Mouse (Mus musculus) heart, postnatal 10 days (tissue): ENCODE results near the gene Macrod2. TPM values are rescaled to one million over a fixed set of nuclear protein-coding genes. Genes with fewer than 3 reads are reported as not detected.

Source experiments
- DNase-seq, 2 experiments: peaks; one replicate each; pipeline ENCODE4 v3.0.0; 2021
- intact Hi-C: fragments of 180-260 bp; cut with DNase I; formaldehyde crosslinking; loops from one replicate; pipeline ENCODE4 v1.15.1; 2025
- total RNA-seq, 2 experiments: library from RNA; stranded (reverse); gene quantifications; 2 replicates each; pipeline ENCODE4 v1.2.3; 2021

Gene Macrod2
- total RNA-seq, 2 experiments from 2014 or later, result 8.5 to 9.9 TPM

- intact Hi-C loops, result no loop called here
Observed at GRCm38 (mm10) chr2:142261046-142261445, 1865.9 kb downstream of the Macrod2 start.

GRCm38 (mm10) chr2:142264697-142265096, 1869.6 kb downstream of the Macrod2 start:
- DNase-seq, result no peak
- intact Hi-C loops, result no loop called here

More at GRCm38 (mm10) chr2:142261046-142261445, 1865.9 kb downstream of the Macrod2 start:
- no peak for DNase-seq

GRCm38 (mm10) chr2:142267836-142268235, 1872.7 kb downstream of the Macrod2 start:
- DNase-seq, result no peak
- intact Hi-C loops, result no loop called here

GRCm38 (mm10) chr2:142286761-142287160, 1891.7 kb downstream of the Macrod2 start:
- intact Hi-C loops, result no loop called here
- no peak for DNase-seq

- intact Hi-C loops, result no loop called here
Observed at GRCm38 (mm10) chr2:142294831-142295230, 1899.7 kb downstream of the Macrod2 start.

GRCm38 (mm10) chr2:142303098-142303911, 1908.2 kb downstream of the Macrod2 start:
- no peak for DNase-seq
- intact Hi-C loops, result no loop called here

More at GRCm38 (mm10) chr2:142294831-142295230, 1899.7 kb downstream of the Macrod2 start:
- no peak for DNase-seq

- no peak for DNase-seq
- intact Hi-C loops, result no loop called here
Observed at GRCm38 (mm10) chr2:142303912-142304182, 1908.7 kb downstream of the Macrod2 start.

GRCm38 (mm10) chr2:142323158-142323557, 1928.0 kb downstream of the Macrod2 start:
- intact Hi-C loops, result no loop called here
- no peak for DNase-seq

GRCm38 (mm10) chr2:142326737-142327136, 1931.6 kb downstream of the Macrod2 start:
- DNase-seq, result no peak
- intact Hi-C loops, result no loop called here

GRCm38 (mm10) chr2:142329761-142330160, 1934.7 kb downstream of the Macrod2 start:
- intact Hi-C loops, result no loop called here
- DNase-seq, result no peak

GRCm38 (mm10) chr2:142334441-142335102, 1939.5 kb downstream of the Macrod2 start:
- peak; percentile 2 to 5 for DNase-seq
- intact Hi-C loops, result no loop called here

GRCm38 (mm10) chr2:142335103-142335999, 1940.2 kb downstream of the Macrod2 start:
- intact Hi-C loops, result no loop called here
- DNase-seq, result no peak

GRCm38 (mm10) chr2:142344021-142344420, 1948.9 kb downstream of the Macrod2 start:
- intact Hi-C loops, result no loop called here
- DNase-seq, result no peak

- DNase-seq, result no peak
- intact Hi-C loops, result no loop called here
Observed at GRCm38 (mm10) chr2:142344758-142345157, 1949.6 kb downstream of the Macrod2 start.

GRCm38 (mm10) chr2:142349805-142350204, 1954.7 kb downstream of the Macrod2 start:
- intact Hi-C loops, result no loop called here

GRCm38 (mm10) chr2:142362888-142363287, 1967.8 kb downstream of the Macrod2 start:
- intact Hi-C loops, result no loop called here
- no peak for DNase-seq

More at GRCm38 (mm10) chr2:142349805-142350204, 1954.7 kb downstream of the Macrod2 start:
- no peak for DNase-seq

GRCm38 (mm10) chr2:142373978-142374377, 1978.9 kb downstream of the Macrod2 start:
- intact Hi-C loops, result no loop called here
- no peak for DNase-seq

GRCm38 (mm10) chr2:142380563-142380962, 1985.5 kb downstream of the Macrod2 start:
- DNase-seq, result peak; percentile 15 to 55
- intact Hi-C loops, result no loop called here

- DNase-seq, result no peak
- intact Hi-C loops, result no loop called here
Observed at GRCm38 (mm10) chr2:142381081-142381579, 1986.0 kb downstream of the Macrod2 start.

- intact Hi-C loops, result no loop called here
- DNase-seq, result no peak
Observed at GRCm38 (mm10) chr2:142393546-142393945, 1998.4 kb downstream of the Macrod2 start.

GRCm38 (mm10) chr2:142399490-142399889, 2004.4 kb downstream of the Macrod2 start:
- no peak for DNase-seq
- intact Hi-C loops, result no loop called here
